ENCODE assay signal across 7 mouse cellular contexts in the genomic region with DNA sequence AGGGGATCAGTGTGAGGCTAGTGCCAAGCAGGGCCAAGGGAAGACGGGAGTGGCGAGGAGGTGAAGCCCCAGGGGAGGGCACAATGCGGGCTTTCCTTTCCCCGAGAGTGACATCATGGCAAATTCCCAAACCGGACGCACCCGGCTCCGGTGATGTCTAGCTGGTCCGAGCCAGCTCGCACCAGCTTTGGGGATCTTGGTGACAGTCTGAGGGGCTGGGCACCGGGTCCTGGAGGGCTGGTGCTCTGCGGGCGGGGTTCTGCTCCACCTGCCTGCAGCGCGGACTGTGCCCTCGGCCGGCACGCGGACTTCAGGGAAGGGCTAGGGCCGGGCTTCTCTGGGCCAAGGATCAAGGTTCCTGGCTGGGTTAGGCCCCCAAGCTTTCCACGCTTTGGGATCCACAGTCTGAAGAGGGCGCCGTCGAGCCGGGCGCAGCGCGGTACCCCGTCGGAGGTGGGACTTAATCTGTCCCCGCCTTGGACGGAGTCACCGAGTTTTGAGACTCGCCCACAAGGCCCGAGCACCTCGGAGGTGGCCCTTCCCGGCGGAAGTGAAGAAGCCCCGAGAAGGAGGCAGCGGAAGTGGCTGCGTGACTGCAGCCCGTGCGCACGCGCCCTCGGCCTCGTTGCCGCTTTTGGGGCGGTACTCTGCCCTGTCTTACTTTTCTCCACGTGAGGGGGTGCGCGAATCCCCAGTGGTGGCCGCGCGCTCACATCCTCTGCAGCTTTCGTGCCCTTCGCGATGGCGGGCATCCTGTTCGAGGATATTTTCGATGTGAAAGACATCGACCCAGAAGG. TPM values are rescaled to one million over a fixed set of nuclear protein-coding genes. Genes with fewer than 3 reads are reported as not detected.
DNase-seq lines count a peak whose midpoint lies in the region; ATAC-seq lines count a peak whose summit lies in the region.

Gene Polr2h, plus strand, starts transcription at position 485 of the 797 bp plus-strand sequence.
Gene Clcn2, minus strand, starts transcription at position 566 of the 797 bp plus-strand sequence.

- H3K9me3 ChIP-seq in embryonic facial prominence, embryonic 11.5 days (replicated peaks; ENCODE audit: control insufficient read depth, low read length): no peaks in the 10 kb centered on the region
- no peaks in the 10 kb centered on the region for H3K9me3 ChIP-seq in limb, embryonic 10.5 days (replicated peaks)
- H3K9me3 ChIP-seq in midbrain, embryonic 13.5 days: no peaks in the 10 kb centered on the region

- peaks cover 3% of the 10 kb centered on the region; the same call in 1 of the 2 replicates for H3K36me3 ChIP-seq in embryonic facial prominence, embryonic 11.5 days (replicated peaks; ENCODE audit: control insufficient read depth, insufficient read depth, low read depth, low read length)
- peaks cover 46% of the 10 kb centered on the region for H3K36me3 ChIP-seq in limb, embryonic 10.5 days
- peaks cover 31% of the 10 kb centered on the region for H3K36me3 ChIP-seq in midbrain, embryonic 13.5 days

- peaks cover 4% of the 10 kb centered on the region; the same call in 1 of the 2 replicates for H3K4me1 ChIP-seq in embryonic facial prominence, embryonic 11.5 days (ENCODE audit: control insufficient read depth, insufficient read depth, low read length)
- H3K4me1 ChIP-seq in limb, embryonic 10.5 days: peaks cover 51% of the 10 kb centered on the region
- H3K4me1 ChIP-seq in midbrain, embryonic 13.5 days (replicated peaks): peaks cover 47% of the 10 kb centered on the region

- peak within 1 kb of the TSS; percentile 88 for H3K27ac ChIP-seq in embryonic facial prominence, embryonic 11.5 days (replicated peaks; ENCODE audit: low read depth, low read length)
- H3K27ac ChIP-seq in limb, embryonic 10.5 days: peak within 1 kb of the TSS; percentile 91
- peak within 1 kb of the TSS; percentile 91 for H3K27ac ChIP-seq in midbrain, embryonic 13.5 days

- H3K4me2 ChIP-seq in embryonic facial prominence, embryonic 11.5 days (ENCODE audit: low read depth, low read length): peak within 1 kb of the TSS; percentile 89
- peak within 1 kb of the TSS; percentile 91 for H3K4me2 ChIP-seq in midbrain, embryonic 13.5 days (replicated peaks)

- DNase-seq in adrenal gland, postnatal 14 days: peak; percentile 99
- DNase-seq in embryonic facial prominence, embryonic 11.5 days (ENCODE audit: low spot score): peak; percentile 97
- peak; percentile 98 for DNase-seq in kidney, adult 11 months
- DNase-seq in limb, embryonic 10.5 days (ENCODE audit: low spot score): peak; percentile 95
- peak; percentile 93 for DNase-seq in spleen, adult 12 weeks (ENCODE audit: low spot score)

- no peaks in the 10 kb centered on the region for H3K27me3 ChIP-seq in embryonic facial prominence, embryonic 11.5 days (ENCODE audit: control insufficient read depth, insufficient read depth, low read length)
- H3K27me3 ChIP-seq in limb, embryonic 10.5 days (ENCODE audit: low read depth, poor library complexity, severe bottlenecking): peaks cover 11% of the 10 kb centered on the region; the same call in 1 of the 2 replicates
- no peaks in the 10 kb centered on the region for H3K27me3 ChIP-seq in midbrain, embryonic 13.5 days

- peak within 1 kb of the TSS; percentile 69 for H3K4me3 ChIP-seq in embryonic facial prominence, embryonic 11.5 days (ENCODE audit: low read depth, low read length)
- peak within 1 kb of the TSS; percentile 73 for H3K4me3 ChIP-seq in limb, embryonic 10.5 days
- peak within 1 kb of the TSS; percentile 72 for H3K4me3 ChIP-seq in midbrain, embryonic 13.5 days (replicated peaks)

- H3K9ac ChIP-seq in embryonic facial prominence, embryonic 11.5 days (replicated peaks; ENCODE audit: low read length): peak within 1 kb of the TSS; percentile 83
- peak within 1 kb of the TSS; percentile 82 for H3K9ac ChIP-seq in midbrain, embryonic 13.5 days (replicated peaks)

- ATAC-seq in embryonic facial prominence, embryonic 11.5 days (replicated peaks; ENCODE audit: insufficient number of reproducible peaks, low FRiP score, low TSS enrichment, low read depth): peak; percentile 79
- ATAC-seq in granulocyte monocyte progenitor cell, adult 5-6 weeks (replicated peaks; ENCODE audit: poor library complexity, severe bottlenecking): peak; percentile 80
- ATAC-seq in midbrain, embryonic 13.5 days: peak; percentile 86

- 0% methylated on average over 58 of the region's 62 CpGs for WGBS in embryonic facial prominence, embryonic 11.5 days
- under 1% methylated on average over 58 of the region's 62 CpGs for WGBS in limb, embryonic 10.5 days
- WGBS in midbrain, embryonic 13.5 days: under 1% methylated on average over 62 of the region's 62 CpGs

RNA-seq across cellular contexts. Expression of gene Polr2h, which starts in this region (rescaled TPM):
- 33.1 and 34.3 TPM in 2 replicates for total RNA-seq in adrenal gland, postnatal 14 days (2021)
- polyA plus RNA-seq in embryonic facial prominence, embryonic 11.5 days (2014; fragmentation: Nextera tagmentation; extraction: Ambion mirVana): 120 and 124 TPM in 2 replicates
- 62.4 and 81.5 TPM in 2 replicates for total RNA-seq in granulocyte monocyte progenitor cell, adult 5-6 weeks (2014; fragmentation: Nextera tagmentation)
- 61.8 and 91.6 TPM in 2 replicates for total RNA-seq in granulocyte monocyte progenitor cell, adult 5-6 weeks (2017)
- polyA plus RNA-seq in limb, embryonic 10.5 days (2016; fragmentation: Nextera tagmentation; extraction: Ambion mirVana): 148 and 173 TPM in 2 replicates
- polyA plus RNA-seq in midbrain, embryonic 13.5 days (2015; fragmentation: Nextera tagmentation; extraction: Ambion mirVana): 86.3 and 87.9 TPM in 2 replicates

RNA-seq across cellular contexts. Expression of gene Clcn2, which starts in this region (rescaled TPM):
- total RNA-seq in adrenal gland, postnatal 14 days (2021): 19.5 and 26.8 TPM in 2 replicates
- 13.0 and 14.8 TPM in 2 replicates for polyA plus RNA-seq in embryonic facial prominence, embryonic 11.5 days (2014; fragmentation: Nextera tagmentation; extraction: Ambion mirVana)
- total RNA-seq in granulocyte monocyte progenitor cell, adult 5-6 weeks (2014; fragmentation: Nextera tagmentation): 2.6 and 6.0 TPM in 2 replicates
- 1.9 and 3.8 TPM in 2 replicates for total RNA-seq in granulocyte monocyte progenitor cell, adult 5-6 weeks (2017)
- polyA plus RNA-seq in limb, embryonic 10.5 days (2016; fragmentation: Nextera tagmentation; extraction: Ambion mirVana): 14.1 and 18.5 TPM in 2 replicates
- polyA plus RNA-seq in midbrain, embryonic 13.5 days (2015; fragmentation: Nextera tagmentation; extraction: Ambion mirVana): 20.6 and 32.0 TPM in 2 replicates

Comparison
In these comparisons a context has a peak if more than half of its experiments do, and no peak if none do; other contexts are left out.
1. Peak in every context shown above with its lines: DNase-seq, ATAC-seq, H3K4me3 ChIP-seq and H3K27ac ChIP-seq.